Mouse (Mus musculus) olfactory bulb, adult 2 months (tissue): ENCODE measurements around the gene Tmem9b. TPM values are rescaled to one million over a fixed set of nuclear protein-coding genes. Genes with fewer than 3 reads are reported as not detected.

Experiments used
- H3K27ac ChIP-seq: fragments of 200-500 bp; 2 replicates; pipeline ENCODE4 v1.5.1; 2012; ENCODE audit warnings: low read depth, low read length; ENCODE audit not compliant: insufficient read depth
- H3K4me1 ChIP-seq: fragments of 200-500 bp; 2 replicates; pipeline ENCODE4 v1.6.1; 2012; ENCODE audit warnings: low read length; ENCODE audit not compliant: control insufficient read depth, insufficient read depth
- H3K4me3 ChIP-seq: fragments of 200-500 bp; 2 replicates; pipeline ENCODE4 v1.5.1; 2012; ENCODE audit warnings: mild to moderate bottlenecking, low read depth, low read length, moderate library complexity; ENCODE audit not compliant: insufficient read depth
- CTCF ChIP-seq: fragments of 200-500 bp; IDR thresholded peaks from 2 replicates; pipeline ENCODE4 v1.5.1; 2012; ENCODE audit warnings: low read depth, mild to moderate bottlenecking, low read length, moderate library complexity; ENCODE audit not compliant: insufficient read depth
- POLR2A ChIP-seq: fragments of 200-500 bp; IDR thresholded peaks from 2 replicates; pipeline ENCODE4 v1.6.1; 2012; ENCODE audit warnings: mild to moderate bottlenecking, low read depth, low read length, moderate library complexity; ENCODE audit not compliant: insufficient read depth
- WGBS: fragments of 180-500 bp; shearing (Covaris S2); methylation state at CpG from one replicate; pipeline ENCODE4 v1.1.7; 2018; 5-methylcytosine and 5-hydroxymethylcytosine counted together
- polyA plus RNA-seq: library from polyadenylated mRNA; stranded (reverse); fragments of >200 nt; gene quantifications from 2 replicates; pipeline ENCODE4 v1.2.4, GENCODE M21; 2012; ENCODE audit warnings: low replicate concordance; ENCODE audit not compliant: missing spikeins, insufficient read depth, insufficient read length

The Tmem9b gene
- polyA plus RNA-seq, 1 experiment, result not detected

GRCm38 (mm10) chr7:109703190-109704015, 49.3 kb downstream of the Tmem9b start, which contains the start of the genes St5 and Akip1:
St5 (minus strand) TSS chr7:109703605.
Akip1 (plus strand) TSS chr7:109703690.
- no peak within 1 kb of the TSS for H3K27ac ChIP-seq
- WGBS, result under 1% methylated on average over 61 of the region's 61 CpGs
- H3K4me3 ChIP-seq, result peak within 1 kb of the TSS; percentile 81
- peaks cover 4% of the 10 kb centered on the region for H3K4me1 ChIP-seq
- TF ChIP-seq CTCF (no peak), POLR2A (peak; percentile 50; the same call in 1 of the 2 replicates)

- TF ChIP-seq CTCF, result no peak
- no peak overlapping the region for H3K27ac ChIP-seq
Observed at GRCm38 (mm10) chr7:109702721-109703120, 50.0 kb downstream of the Tmem9b start.

GRCm38 (mm10) chr7:109700213-109700612, 52.5 kb downstream of the Tmem9b start:
- Histone ChIP-seq H3K27ac (no peak overlapping the region), H3K4me1 (peaks cover 4% of the 10 kb centered on the region), H3K4me3 (no peak overlapping the region)
- TF ChIP-seq CTCF (no peak), POLR2A (no peak)

More at GRCm38 (mm10) chr7:109702721-109703120, 50.0 kb downstream of the Tmem9b start:
- peaks cover 4% of the 10 kb centered on the region for H3K4me1 ChIP-seq
- 54% methylated on average over 4 of the region's 4 CpGs for WGBS
- no peak overlapping the region for H3K4me3 ChIP-seq

DNA sequence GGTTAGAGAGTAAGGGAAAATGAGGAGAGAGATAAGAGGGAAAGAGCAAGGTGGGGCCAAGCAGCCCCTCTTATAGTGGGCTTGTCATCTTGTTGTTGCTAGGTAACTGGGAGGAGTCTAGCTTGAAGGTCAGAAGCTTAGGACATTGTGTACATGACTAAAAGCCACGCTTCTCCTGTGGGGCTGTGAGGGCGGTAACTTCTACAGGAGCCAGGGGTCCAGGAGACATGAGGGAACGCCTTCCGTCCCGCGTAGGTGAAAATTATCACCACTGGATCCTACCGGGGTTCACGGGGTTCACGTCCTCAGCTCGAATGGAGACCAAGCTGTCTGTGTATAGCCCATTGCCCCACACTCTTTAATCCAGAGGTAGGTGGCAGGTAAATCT, 57.3 kb downstream of the Tmem9b start:
- WGBS, result 93% methylated on average over 10 of the region's 10 CpGs
- no peak overlapping the region for H3K4me3 ChIP-seq
- no peaks in the 10 kb centered on the region for H3K4me1 ChIP-seq
- no peak for TF ChIP-seq CTCF
- TF ChIP-seq POLR2A, result no peak
- no peak overlapping the region for H3K27ac ChIP-seq

DNA sequence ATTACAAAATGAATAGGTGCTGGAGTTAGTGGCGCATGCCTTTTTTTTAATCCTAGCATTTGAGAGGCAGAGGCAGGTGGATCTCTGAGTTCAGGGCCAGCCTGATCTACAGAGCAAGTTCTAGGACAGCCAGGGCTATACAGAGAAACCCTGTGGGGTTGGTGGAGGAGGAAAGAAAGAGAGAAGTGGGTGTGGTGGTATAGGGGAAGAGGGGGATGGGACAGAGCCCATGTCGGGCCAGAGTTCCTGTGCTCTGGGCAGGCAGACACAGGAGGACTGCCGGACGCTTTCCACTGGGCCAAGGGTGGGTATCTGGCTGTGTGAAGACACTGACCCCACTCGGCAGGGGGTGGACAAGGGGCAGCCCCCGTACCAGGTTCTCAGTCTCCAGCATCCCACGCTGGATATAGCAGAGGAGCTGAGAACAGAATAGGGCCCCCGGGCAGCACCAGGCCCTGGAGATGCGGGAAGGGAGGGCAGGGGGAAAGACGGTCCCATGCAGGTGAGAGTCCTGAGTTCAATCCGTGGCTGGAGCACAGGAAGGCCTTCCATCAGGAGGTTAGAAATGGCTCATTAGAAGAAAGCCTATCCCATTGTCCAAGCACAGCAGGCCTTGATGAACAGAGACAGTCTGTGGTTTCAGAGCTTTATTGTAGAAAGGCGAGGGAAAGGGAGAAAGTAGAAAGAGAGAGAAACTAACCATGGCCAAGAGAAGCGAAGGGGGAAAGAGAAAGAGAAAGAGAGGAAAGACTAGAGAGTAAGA, 57.9 kb downstream of the Tmem9b start:
- no peaks in the 10 kb centered on the region for H3K4me1 ChIP-seq
- no peak overlapping the region for H3K4me3 ChIP-seq
- no peak overlapping the region for H3K27ac ChIP-seq
- TF ChIP-seq POLR2A, result no peak
- no peak for TF ChIP-seq CTCF
- 87% methylated on average over 13 of the region's 13 CpGs for WGBS

DNA sequence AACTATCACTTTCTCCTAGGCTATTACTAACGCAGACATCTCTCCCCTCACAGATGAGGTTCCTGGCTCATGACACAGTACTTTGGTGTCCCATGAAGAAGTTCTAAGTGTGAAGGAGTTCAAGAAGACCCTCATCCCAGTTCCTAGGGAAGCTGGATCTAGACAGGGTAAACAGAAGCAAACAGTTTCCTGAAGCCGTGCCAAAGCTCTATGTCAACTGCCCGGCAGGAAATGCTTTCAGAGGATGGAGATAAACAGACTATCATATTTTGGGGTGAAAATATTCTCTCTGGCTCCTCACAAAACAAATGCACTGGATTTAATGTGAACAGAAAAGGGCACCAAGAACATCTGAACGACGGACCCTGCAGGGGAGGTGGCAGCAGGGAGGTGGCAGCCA, 61.7 kb downstream of the Tmem9b start:
- no peak for TF ChIP-seq CTCF
- TF ChIP-seq POLR2A, result no peak
- H3K4me1 ChIP-seq, result no peaks in the 10 kb centered on the region
- 83% methylated on average over 5 of the region's 5 CpGs for WGBS
- H3K27ac ChIP-seq, result no peak overlapping the region
- H3K4me3 ChIP-seq, result no peak overlapping the region

DNA sequence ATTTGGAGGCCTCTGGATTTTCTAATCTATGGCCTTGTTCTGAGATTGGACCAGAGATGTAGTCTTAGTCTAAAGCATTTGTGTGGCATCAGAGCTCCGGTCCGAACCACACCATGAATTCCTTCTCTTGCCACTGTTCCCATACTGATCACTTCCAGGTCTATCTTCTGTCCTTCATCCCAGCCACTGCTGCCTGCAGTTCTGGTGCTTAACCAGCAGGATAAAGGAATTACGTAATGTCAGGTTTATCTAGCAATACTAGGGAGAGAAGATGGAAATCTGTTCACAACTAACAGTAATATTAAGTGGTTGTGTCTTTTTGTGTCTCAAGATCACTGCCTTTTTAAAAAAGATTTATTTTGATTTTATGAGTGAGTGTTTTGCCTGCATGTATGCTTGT, 62.6 kb downstream of the Tmem9b start:
- Histone ChIP-seq H3K27ac (no peak overlapping the region), H3K4me1 (no peaks in the 10 kb centered on the region), H3K4me3 (no peak overlapping the region)
- no peak for TF ChIP-seq POLR2A
- no peak for TF ChIP-seq CTCF
- 94% methylated on average over 3 of the region's 3 CpGs for WGBS

DNA sequence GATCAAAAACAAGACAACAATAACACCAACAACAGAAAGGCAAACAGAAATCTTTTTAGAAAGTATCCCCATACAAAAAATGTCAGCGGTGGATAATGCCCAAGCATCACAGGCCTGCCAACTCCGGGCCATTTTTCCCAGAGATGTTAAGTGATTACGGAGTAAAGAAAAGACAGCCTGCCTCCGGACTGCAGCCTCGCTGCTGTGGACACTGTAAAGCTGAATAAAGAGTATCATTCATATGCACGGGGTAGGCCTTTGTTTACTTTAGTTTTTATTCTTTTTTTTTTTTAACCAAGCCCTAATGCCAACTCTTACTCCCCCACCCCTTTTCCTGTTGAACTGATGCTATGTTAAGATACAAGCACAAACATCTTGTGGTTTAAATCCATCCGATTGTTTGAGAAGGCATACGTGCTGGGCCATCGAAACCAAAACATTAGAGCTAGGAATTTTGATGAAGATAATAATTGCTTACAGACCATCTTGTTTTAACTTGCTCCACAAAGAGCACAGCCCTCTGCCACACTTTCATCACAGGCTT, 66.0 kb downstream of the Tmem9b start:
- TF ChIP-seq CTCF (no peak), POLR2A (no peak)
- 52% methylated on average over 9 of the region's 9 CpGs for WGBS
- Histone ChIP-seq H3K4me3 (no peak overlapping the region), H3K27ac (no peak overlapping the region), H3K4me1 (no peaks in the 10 kb centered on the region)

Other genes starting within 250 kb of the Tmem9b start
- not detected in 2 replicates for gene Trim66, start 244.7 kb downstream of the Tmem9b start, polyA plus RNA-seq
- 653 TPM in 1 of 2 replicates, not detected in the other for gene Rpl27a, start 233.7 kb downstream of the Tmem9b start, polyA plus RNA-seq
- gene St5, start 49.3 kb downstream of the Tmem9b start, polyA plus RNA-seq, result not detected in 2 replicates
- not detected in 2 replicates for gene Akip1, start 49.2 kb downstream of the Tmem9b start, polyA plus RNA-seq
- gene BC051019, start 29.0 kb downstream of the Tmem9b start, polyA plus RNA-seq, result not detected in 2 replicates
- gene Ascl3, start 21.1 kb downstream of the Tmem9b start, polyA plus RNA-seq, result not detected in 2 replicates
- gene Nrip3, start 29.1 kb upstream of the Tmem9b start, polyA plus RNA-seq, result 285 TPM in 1 of 2 replicates, not detected in the other
- not detected in 2 replicates for gene Scube2, start 112.8 kb upstream of the Tmem9b start, polyA plus RNA-seq
- gene Dennd5a, start 207.6 kb upstream of the Tmem9b start, polyA plus RNA-seq, result 223 TPM in 1 of 2 replicates, not detected in the other
- not detected in 2 replicates for gene Tmem41b, start 234.1 kb upstream of the Tmem9b start, polyA plus RNA-seq